Mouse (Mus musculus): ENCODE data around the gene Gm11168. TPM values are rescaled to one million over a fixed set of nuclear protein-coding genes. Genes with fewer than 3 reads are reported as not detected.
"Not testable (repeated sequence)": the region's sequence is repeated elsewhere in the genome, so short reads cannot be mapped to it uniquely, and the experiment has no call there.

Gene Gm11168
- polyA plus RNA-seq, 1 experiment from 2014 or later, result not detected

GRCm38 (mm10) chr9:3009331-3009730 lies 6.2 kb downstream of the Gm11168 start:
- not testable (repeated sequence) for H3K27me3 ChIP-seq (ENCODE audit: control insufficient read depth, insufficient read depth, low read length); H3K36me3 ChIP-seq (ENCODE audit: control insufficient read depth, insufficient read depth, low read length); H3K27ac ChIP-seq (replicated peaks in 1 of 2; ENCODE audit: control insufficient read depth in 1 of 2, insufficient read depth in 1 of 2, low read depth in 2 of 2, low read length in 2 of 2); H3K4me3 ChIP-seq (ENCODE audit: control insufficient read depth in 1 of 2, insufficient read depth in 1 of 2, low read depth in 1 of 2, low read length in 2 of 2); H3K4me1 ChIP-seq (ENCODE audit: control insufficient read depth in 2 of 2, insufficient read depth in 2 of 2, low read length in 2 of 2); H3K9me3 ChIP-seq (ENCODE audit: control insufficient read depth, low read length); H3K9ac ChIP-seq (ENCODE audit: low read length); H3K4me2 ChIP-seq (ENCODE audit: low read length)
- WGBS, result no CpG with 5 or more reads among the region's 5 CpGs
- ATAC-seq (ENCODE audit: insufficient number of reproducible peaks, insufficient read depth, low FRiP score, low read depth), result peak; percentile 23; the same call in 1 of the 2 replicates

DNA sequence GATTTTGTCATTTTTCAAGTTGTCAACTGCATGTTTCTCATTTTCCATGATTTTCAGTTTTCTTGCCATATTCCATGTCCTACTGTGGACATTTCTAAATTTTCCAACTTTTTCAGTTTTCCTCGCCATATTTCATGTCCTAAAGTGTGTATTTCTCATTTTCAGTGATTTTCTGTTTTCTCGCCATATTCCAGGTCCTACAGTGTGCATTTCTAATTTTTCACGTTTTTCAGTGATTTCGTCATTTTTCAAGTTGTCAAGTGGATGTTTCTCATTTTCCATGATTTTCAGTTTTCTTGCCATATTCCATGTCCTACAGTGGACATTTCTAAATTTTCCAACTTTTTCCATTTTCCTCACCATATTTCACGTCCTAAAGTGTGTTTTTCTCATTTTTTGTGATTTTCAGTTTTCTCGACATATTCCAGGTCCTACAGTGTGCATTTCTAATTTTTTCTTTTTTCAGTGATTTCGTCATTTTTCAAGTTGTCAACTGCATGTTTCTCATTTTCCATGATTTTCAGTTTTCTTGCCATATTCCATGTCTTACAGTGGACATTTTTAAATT lies 9.0 kb downstream of the Gm11168 start:
- not testable (repeated sequence) for H3K4me3 ChIP-seq (ENCODE audit: control insufficient read depth in 1 of 2, insufficient read depth in 1 of 2, low read depth in 1 of 2, low read length in 2 of 2); H3K4me1 ChIP-seq (ENCODE audit: control insufficient read depth in 2 of 2, insufficient read depth in 2 of 2, low read length in 2 of 2); H3K27me3 ChIP-seq (ENCODE audit: control insufficient read depth, insufficient read depth, low read length); H3K9ac ChIP-seq (ENCODE audit: low read length); H3K27ac ChIP-seq (replicated peaks in 1 of 2; ENCODE audit: control insufficient read depth in 1 of 2, insufficient read depth in 1 of 2, low read depth in 2 of 2, low read length in 2 of 2); H3K9me3 ChIP-seq (ENCODE audit: control insufficient read depth, low read length); H3K4me2 ChIP-seq (ENCODE audit: low read length); ATAC-seq (ENCODE audit: insufficient number of reproducible peaks, insufficient read depth, low FRiP score, low read depth); H3K36me3 ChIP-seq (ENCODE audit: control insufficient read depth, insufficient read depth, low read length)
- 75% methylated on average over 2 of the region's 7 CpGs for WGBS

- H3K9me3 ChIP-seq (ENCODE audit: control insufficient read depth, low read length); H3K4me1 ChIP-seq (ENCODE audit: control insufficient read depth in 2 of 2, insufficient read depth in 2 of 2, low read length in 2 of 2); H3K27ac ChIP-seq (replicated peaks in 1 of 2; ENCODE audit: control insufficient read depth in 1 of 2, insufficient read depth in 1 of 2, low read depth in 2 of 2, low read length in 2 of 2); H3K27me3 ChIP-seq (ENCODE audit: control insufficient read depth, insufficient read depth, low read length); H3K4me2 ChIP-seq (ENCODE audit: low read length); H3K4me3 ChIP-seq (ENCODE audit: control insufficient read depth in 1 of 2, insufficient read depth in 1 of 2, low read depth in 1 of 2, low read length in 2 of 2); H3K36me3 ChIP-seq (ENCODE audit: control insufficient read depth, insufficient read depth, low read length); H3K9ac ChIP-seq (ENCODE audit: low read length): not testable (repeated sequence)
- WGBS, result no CpG with 5 or more reads among the region's 11 CpGs
- ATAC-seq (ENCODE audit: insufficient number of reproducible peaks, insufficient read depth, low FRiP score, low read depth), result peak; percentile 53
Observed at GRCm38 (mm10) chr9:3012733-3013279, 9.7 kb downstream of the Gm11168 start, which contains the start of gene Gm10721. Gene Gm10721 (plus strand): TSS chr9:3013140.

GRCm38 (mm10) chr9:3015354-3015753 lies 12.2 kb downstream of the Gm11168 start, which contains the start of gene Gm10720:
Gene Gm10720 (plus strand): TSS chr9:3015654.
- H3K4me2 ChIP-seq (ENCODE audit: low read length); H3K4me1 ChIP-seq (ENCODE audit: control insufficient read depth in 2 of 2, insufficient read depth in 2 of 2, low read length in 2 of 2); H3K9me3 ChIP-seq (ENCODE audit: control insufficient read depth, low read length); H3K4me3 ChIP-seq (ENCODE audit: control insufficient read depth in 1 of 2, insufficient read depth in 1 of 2, low read depth in 1 of 2, low read length in 2 of 2); H3K9ac ChIP-seq (ENCODE audit: low read length); H3K36me3 ChIP-seq (ENCODE audit: control insufficient read depth, insufficient read depth, low read length); H3K27me3 ChIP-seq (ENCODE audit: control insufficient read depth, insufficient read depth, low read length); ATAC-seq (ENCODE audit: insufficient number of reproducible peaks, insufficient read depth, low FRiP score, low read depth); H3K27ac ChIP-seq (replicated peaks in 1 of 2; ENCODE audit: control insufficient read depth in 1 of 2, insufficient read depth in 1 of 2, low read depth in 2 of 2, low read length in 2 of 2): not testable (repeated sequence)
- WGBS, result 55% methylated on average over 4 of the region's 9 CpGs

DNA sequence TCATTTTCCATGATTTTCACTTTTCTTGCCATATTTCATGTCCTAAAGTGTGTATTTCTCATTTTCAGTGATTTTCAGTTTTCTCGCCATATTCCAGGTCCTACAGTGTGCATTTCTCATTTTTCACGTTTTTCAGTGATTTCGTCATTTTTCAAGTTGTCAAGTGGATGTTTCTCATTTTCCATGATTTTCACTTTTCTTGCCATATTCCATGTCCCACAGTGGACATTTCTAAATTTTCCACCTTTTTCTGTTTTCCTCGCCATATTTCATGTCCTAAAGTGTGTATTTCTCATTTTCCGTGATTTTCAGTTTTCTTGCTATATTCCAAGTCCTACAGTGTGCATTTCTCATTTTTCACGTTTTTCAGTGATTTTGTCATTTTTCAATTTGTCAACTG lies 12.8 kb downstream of the Gm11168 start:
- not testable (repeated sequence) for H3K9ac ChIP-seq (ENCODE audit: low read length); H3K4me2 ChIP-seq (ENCODE audit: low read length); H3K4me1 ChIP-seq (ENCODE audit: control insufficient read depth in 2 of 2, insufficient read depth in 2 of 2, low read length in 2 of 2); H3K9me3 ChIP-seq (ENCODE audit: control insufficient read depth, low read length); H3K27me3 ChIP-seq (ENCODE audit: control insufficient read depth, insufficient read depth, low read length); ATAC-seq (ENCODE audit: insufficient number of reproducible peaks, insufficient read depth, low FRiP score, low read depth); H3K36me3 ChIP-seq (ENCODE audit: control insufficient read depth, insufficient read depth, low read length); H3K27ac ChIP-seq (replicated peaks in 1 of 2; ENCODE audit: control insufficient read depth in 1 of 2, insufficient read depth in 1 of 2, low read depth in 2 of 2, low read length in 2 of 2); H3K4me3 ChIP-seq (ENCODE audit: control insufficient read depth in 1 of 2, insufficient read depth in 1 of 2, low read depth in 1 of 2, low read length in 2 of 2)
- 71% methylated on average over 4 of the region's 6 CpGs for WGBS

DNA sequence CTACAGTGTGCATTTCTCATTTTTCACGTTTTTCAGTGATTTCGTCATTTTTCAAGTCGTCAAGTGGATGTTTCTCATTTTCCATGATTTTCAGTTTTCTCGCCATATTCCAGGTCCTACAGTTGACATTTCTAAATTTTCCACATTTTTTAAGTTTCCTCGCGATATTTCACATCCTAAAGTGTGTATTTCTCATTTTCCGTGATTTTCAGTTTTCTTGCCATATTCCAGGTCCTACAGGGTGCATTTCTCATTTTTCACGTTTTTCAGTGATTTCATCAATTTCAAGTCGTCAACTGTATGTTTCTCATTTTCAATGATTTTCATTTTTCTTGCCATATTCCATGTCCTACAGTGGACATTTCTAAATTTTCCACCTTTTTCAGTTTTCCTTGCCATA lies 14.0 kb downstream of the Gm11168 start, which contains the start of gene Gm10719:
Gene Gm10719 (plus strand): TSS at position 301 of the 400 bp plus-strand sequence.
- not testable (repeated sequence) for H3K4me1 ChIP-seq (ENCODE audit: control insufficient read depth in 2 of 2, insufficient read depth in 2 of 2, low read length in 2 of 2); H3K9ac ChIP-seq (ENCODE audit: low read length); H3K36me3 ChIP-seq (ENCODE audit: control insufficient read depth, insufficient read depth, low read length); H3K9me3 ChIP-seq (ENCODE audit: control insufficient read depth, low read length); H3K27me3 ChIP-seq (ENCODE audit: control insufficient read depth, insufficient read depth, low read length); H3K4me3 ChIP-seq (ENCODE audit: control insufficient read depth in 1 of 2, insufficient read depth in 1 of 2, low read depth in 1 of 2, low read length in 2 of 2); H3K4me2 ChIP-seq (ENCODE audit: low read length); H3K27ac ChIP-seq (replicated peaks in 1 of 2; ENCODE audit: control insufficient read depth in 1 of 2, insufficient read depth in 1 of 2, low read depth in 2 of 2, low read length in 2 of 2); ATAC-seq (ENCODE audit: insufficient number of reproducible peaks, insufficient read depth, low FRiP score, low read depth)
- WGBS, result no CpG with 5 or more reads among the region's 9 CpGs

DNA sequence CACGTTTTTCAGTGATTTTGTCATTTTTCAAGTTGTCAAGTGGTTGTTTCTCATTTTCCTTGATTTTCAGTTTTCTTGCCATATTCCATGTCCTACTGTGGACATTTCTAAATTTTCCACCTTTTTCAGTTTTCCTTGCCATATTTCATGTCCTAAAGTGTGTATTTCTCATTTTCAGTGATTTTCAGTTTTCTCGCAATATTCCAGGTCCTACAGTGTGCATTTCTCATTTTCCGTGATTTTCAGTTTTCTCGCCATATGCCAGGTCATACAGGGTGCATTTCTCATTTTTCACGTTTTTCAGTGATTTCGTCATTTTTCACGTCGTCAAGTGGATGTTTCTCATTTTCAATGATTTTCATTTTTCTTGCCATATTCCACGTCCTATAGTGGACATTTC lies 15.8 kb downstream of the Gm11168 start:
- not testable (repeated sequence) for ATAC-seq (ENCODE audit: insufficient number of reproducible peaks, insufficient read depth, low FRiP score, low read depth); H3K4me1 ChIP-seq (ENCODE audit: control insufficient read depth in 2 of 2, insufficient read depth in 2 of 2, low read length in 2 of 2); H3K27ac ChIP-seq (replicated peaks in 1 of 2; ENCODE audit: control insufficient read depth in 1 of 2, insufficient read depth in 1 of 2, low read depth in 2 of 2, low read length in 2 of 2); H3K9ac ChIP-seq (ENCODE audit: low read length); H3K4me2 ChIP-seq (ENCODE audit: low read length); H3K9me3 ChIP-seq (ENCODE audit: control insufficient read depth, low read length); H3K4me3 ChIP-seq (ENCODE audit: control insufficient read depth in 1 of 2, insufficient read depth in 1 of 2, low read depth in 1 of 2, low read length in 2 of 2); H3K36me3 ChIP-seq (ENCODE audit: control insufficient read depth, insufficient read depth, low read length); H3K27me3 ChIP-seq (ENCODE audit: control insufficient read depth, insufficient read depth, low read length)
- WGBS, result 62% methylated on average over 9 of the region's 9 CpGs
